Mouse (Mus musculus) embryonic fibroblast, embryonic 13.5 days (primary cell): Measurements from ENCODE around the gene Ogdhl. TPM values are rescaled to one million over a fixed set of nuclear protein-coding genes. Genes with fewer than 3 reads are reported as not detected.

ENCODE experiments used
- H3K27ac ChIP-seq: 2 replicates; pipeline ENCODE4 v1.5.1; 2012; ENCODE audit warnings: low read length, control low read depth, inconsistent platforms; ENCODE audit not compliant: insufficient read depth
- H3K4me1 ChIP-seq: 2 replicates; pipeline ENCODE4 v1.6.1; 2011; ENCODE audit warnings: low read length; ENCODE audit not compliant: control insufficient read depth, insufficient read depth
- H3K4me3 ChIP-seq: 2 replicates; pipeline ENCODE4 v1.5.1; 2011; ENCODE audit warnings: mild to moderate bottlenecking, control low read depth, low read length; ENCODE audit not compliant: insufficient read depth
- CTCF ChIP-seq: IDR thresholded peaks from 2 replicates; pipeline ENCODE4 v1.5.1; 2011; ENCODE audit warnings: mild to moderate bottlenecking, control low read depth, low read length, moderate library complexity, borderline replicate concordance; ENCODE audit not compliant: insufficient read depth
- POLR2A ChIP-seq: IDR thresholded peaks from 2 replicates; pipeline ENCODE4 v1.6.1; 2011; ENCODE audit warnings: low read depth, mild to moderate bottlenecking, control low read depth, low read length, moderate library complexity
- polyA plus RNA-seq: library from polyadenylated mRNA; stranded (reverse); fragments of >200 nt; gene quantifications from 2 replicates; pipeline ENCODE4 v1.2.4, GENCODE M21; 2011; ENCODE audit warnings: low read depth; ENCODE audit not compliant: missing spikeins, insufficient read length

The Ogdhl gene
- polyA plus RNA-seq, 1 experiment = 22.9 TPM

DNA sequence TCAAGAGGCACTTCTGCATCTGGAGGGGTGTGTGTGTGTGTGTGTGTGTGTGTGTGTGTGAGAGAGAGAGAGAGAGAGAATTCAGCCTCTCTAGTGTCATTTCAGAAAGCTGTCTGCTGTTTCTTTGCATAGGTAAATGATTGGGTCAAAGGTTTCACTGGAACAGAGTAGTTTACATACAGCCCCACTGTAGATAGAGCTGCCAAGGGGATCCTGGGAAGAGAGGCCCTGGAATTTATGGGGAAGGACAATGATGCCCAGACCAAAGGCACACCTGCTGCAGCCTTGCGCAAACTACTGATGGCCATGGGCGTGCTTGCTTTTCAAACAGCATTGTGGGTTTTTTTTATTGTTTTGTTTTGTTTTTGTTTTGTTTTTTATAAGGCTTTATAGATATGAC lies 50.7 kb downstream of the Ogdhl start:
- no peaks in the 10 kb centered on the region for H3K4me1 ChIP-seq
- no peak overlapping the region for H3K4me3 ChIP-seq
- no peak for TF ChIP-seq POLR2A
- TF ChIP-seq CTCF = no peak
- H3K27ac ChIP-seq = no peak overlapping the region

DNA sequence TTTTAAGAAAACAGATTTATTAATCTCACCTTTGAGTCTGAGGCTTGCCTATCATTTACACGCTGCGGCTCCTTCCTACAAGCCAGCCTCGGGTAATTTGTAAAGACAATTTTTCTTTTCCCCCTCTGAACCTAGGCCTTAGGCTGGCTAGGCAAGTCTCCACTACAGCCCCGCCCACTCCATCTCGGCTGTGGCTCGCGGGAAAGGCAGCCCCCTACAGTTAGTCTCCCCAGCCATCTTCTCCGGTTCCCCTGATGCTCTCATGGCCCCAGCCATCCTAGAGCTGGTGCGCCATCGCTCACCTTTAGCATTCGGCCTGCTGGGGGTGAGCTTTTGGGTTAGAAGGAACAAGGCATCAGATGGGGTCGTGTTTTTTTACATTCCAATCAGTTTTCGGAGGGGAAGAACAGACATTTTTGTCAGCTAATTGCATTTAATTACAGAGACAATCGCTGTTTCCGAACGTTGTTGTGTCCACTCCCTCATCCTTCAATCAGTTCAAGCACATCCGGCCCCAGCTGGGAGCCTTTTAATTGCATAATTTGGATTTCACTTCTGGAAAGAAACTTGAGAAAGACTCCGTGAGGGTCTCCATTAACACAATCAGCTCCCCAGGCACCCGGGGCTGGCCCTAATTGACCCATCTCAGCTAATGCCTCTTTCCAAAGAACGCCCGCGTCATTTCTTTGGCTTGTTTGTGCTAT lies 57.7 kb downstream of the Ogdhl start:
- H3K27ac ChIP-seq = no peak overlapping the region
- no peak overlapping the region for H3K4me3 ChIP-seq
- H3K4me1 ChIP-seq = no peaks in the 10 kb centered on the region
- TF ChIP-seq POLR2A (no peak), CTCF (no peak)

DNA sequence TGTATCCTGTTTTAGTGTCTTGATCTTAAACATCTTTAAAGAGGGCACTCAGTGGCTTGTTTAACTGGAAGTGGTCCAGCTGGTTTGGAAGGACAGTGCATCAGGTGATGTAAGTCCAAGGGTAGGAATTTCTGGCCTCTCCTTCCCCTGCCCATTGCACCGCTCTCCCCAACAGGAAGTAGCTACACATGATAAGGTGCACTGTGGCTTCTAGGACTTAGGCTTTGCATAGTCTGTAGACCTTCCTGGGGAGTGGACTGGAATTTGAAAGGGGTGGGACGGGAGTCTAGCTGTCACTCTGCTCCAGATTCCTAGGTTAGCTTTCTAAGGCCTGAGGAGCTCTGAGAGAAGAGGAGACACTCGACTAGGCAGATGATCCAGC lies 58.3 kb downstream of the Ogdhl start:
- Histone ChIP-seq H3K4me1 (no peaks in the 10 kb centered on the region), H3K4me3 (no peak overlapping the region), H3K27ac (no peak overlapping the region)
- TF ChIP-seq POLR2A (no peak), CTCF (no peak)

DNA sequence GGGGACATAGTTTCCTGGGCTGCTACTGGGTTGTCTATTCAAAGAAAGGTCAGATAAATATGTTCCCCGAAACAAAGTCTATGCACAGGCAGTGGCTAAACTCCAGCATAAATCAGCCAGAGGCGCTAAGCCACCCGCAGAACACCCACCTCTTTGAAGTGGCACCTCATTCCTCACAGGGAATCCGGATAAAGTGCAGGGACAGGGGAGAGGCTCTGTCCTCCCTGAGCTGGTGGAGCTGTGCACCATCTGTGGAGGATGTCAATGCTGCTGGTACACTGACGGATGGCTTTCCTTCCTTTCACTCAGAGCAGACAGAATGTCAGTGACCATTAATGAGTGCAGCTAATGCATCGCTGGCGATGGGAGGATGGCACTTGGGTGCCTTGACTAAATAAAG lies 59.2 kb downstream of the Ogdhl start:
- TF ChIP-seq CTCF (no peak), POLR2A (no peak)
- no peak overlapping the region for H3K4me3 ChIP-seq
- H3K27ac ChIP-seq = no peak overlapping the region
- H3K4me1 ChIP-seq = no peaks in the 10 kb centered on the region

DNA sequence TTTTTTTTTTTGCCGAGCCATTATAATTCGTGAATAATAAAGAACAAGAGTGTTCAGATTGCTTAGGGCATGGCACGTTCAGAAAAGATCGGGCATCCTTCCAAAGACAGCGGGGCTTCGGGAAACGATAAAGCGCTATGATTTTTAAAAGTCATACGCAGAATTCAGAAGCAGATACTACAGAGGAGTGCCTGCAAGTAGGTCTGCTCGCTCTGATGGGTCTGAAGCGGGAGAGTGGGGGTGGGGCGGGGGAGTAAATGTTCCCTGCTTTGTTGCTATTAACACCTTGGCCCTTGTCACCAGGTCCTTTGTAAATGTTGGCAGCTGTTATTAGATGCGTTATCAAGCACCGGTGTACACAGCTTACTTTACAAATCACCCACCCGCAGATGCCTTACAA lies 59.8 kb downstream of the Ogdhl start:
- Histone ChIP-seq H3K27ac (no peak overlapping the region), H3K4me1 (no peaks in the 10 kb centered on the region), H3K4me3 (no peak overlapping the region)
- TF ChIP-seq CTCF (no peak), POLR2A (no peak)

DNA sequence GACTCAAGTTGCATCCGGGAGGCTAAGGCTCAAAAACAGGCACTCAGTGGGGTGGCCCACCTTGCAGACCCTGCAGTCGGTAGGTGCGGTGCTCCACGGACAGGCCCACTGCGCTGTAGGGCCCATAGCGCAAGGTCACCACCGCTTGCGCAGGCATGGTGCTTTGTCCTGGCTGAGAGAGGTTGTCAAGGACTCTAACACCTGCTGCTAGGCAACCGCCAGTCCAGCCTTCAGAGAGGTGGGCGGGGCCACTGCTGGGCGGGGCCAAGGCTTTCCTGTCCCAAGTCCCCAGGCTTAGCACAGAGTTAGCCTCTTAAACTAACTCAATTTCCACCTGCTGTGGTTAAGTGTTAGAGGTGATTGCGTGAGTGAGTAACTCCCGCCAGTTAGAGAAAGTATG lies 66.4 kb downstream of the Ogdhl start, which contains the start of gene 1700024G13Rik:
Gene 1700024G13Rik, minus strand, starts transcription at position 196 of the 400 bp plus-strand sequence.
- Histone ChIP-seq H3K4me3 (no peak within 1 kb of the TSS), H3K4me1 (no peaks in the 10 kb centered on the region), H3K27ac (no peak within 1 kb of the TSS)
- TF ChIP-seq CTCF = no peak

Other genes with a start within 250 kb of the Ogdhl start
- gene Oxnad1, start 236.6 kb upstream of the Ogdhl start, polyA plus RNA-seq = 13.7 and 16.3 TPM in 2 replicates
- gene Dph3, start 236.3 kb upstream of the Ogdhl start, polyA plus RNA-seq = 52.0 and 58.6 TPM in 2 replicates
- gene Msmb, start 180.0 kb upstream of the Ogdhl start, polyA plus RNA-seq = not detected in 2 replicates
- 84.1 and 85.6 TPM in 2 replicates for gene Ncoa4, start 162.2 kb upstream of the Ogdhl start, polyA plus RNA-seq
- 80.3 and 103 TPM in 2 replicates for gene Timm23, start 120.1 kb upstream of the Ogdhl start, polyA plus RNA-seq
- 51.8 and 64.2 TPM in 2 replicates for gene Parg, start 120.1 kb upstream of the Ogdhl start, polyA plus RNA-seq
- not detected in 2 replicates for gene 1700024G13Rik, start 66.4 kb downstream of the Ogdhl start, polyA plus RNA-seq
- gene Slc18a3, start 142.8 kb downstream of the Ogdhl start, polyA plus RNA-seq = not detected in 2 replicates
- gene Chat, start 144.0 kb downstream of the Ogdhl start, polyA plus RNA-seq = not detected in 2 replicates
- gene Ercc6, start 191.5 kb downstream of the Ogdhl start, polyA plus RNA-seq = 18.4 and 22.6 TPM in 2 replicates